Mouse (Mus musculus): Measurements from ENCODE around the gene Trp53bp2. TPM values are rescaled to one million over a fixed set of nuclear protein-coding genes. Genes with fewer than 3 reads are reported as not detected.

Trp53bp2 gene
- polyA plus RNA-seq, 1 experiment: 24.4 TPM

DNA sequence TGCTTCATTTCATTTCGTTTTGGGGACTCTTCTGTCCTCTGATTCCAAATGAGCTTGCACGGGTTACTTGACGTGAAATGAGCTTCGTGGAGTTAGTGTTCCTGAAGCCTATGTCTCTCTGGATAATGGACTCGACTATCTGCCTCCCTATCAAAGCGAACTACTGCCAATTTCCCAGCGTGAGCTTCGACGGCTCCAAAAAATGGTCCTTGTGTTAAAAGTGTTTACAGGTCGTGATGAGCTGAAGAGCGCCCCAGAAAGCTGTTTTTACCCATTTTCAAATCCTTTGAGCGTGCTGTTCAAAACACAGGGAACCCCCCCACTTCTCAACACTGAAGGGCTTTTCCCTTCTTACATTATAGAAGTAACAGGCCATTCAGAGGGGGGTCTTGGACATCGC, 729 bp upstream of the Trp53bp2 start:
- no peak for DNase-seq (ENCODE audit: low read depth)

DNA sequence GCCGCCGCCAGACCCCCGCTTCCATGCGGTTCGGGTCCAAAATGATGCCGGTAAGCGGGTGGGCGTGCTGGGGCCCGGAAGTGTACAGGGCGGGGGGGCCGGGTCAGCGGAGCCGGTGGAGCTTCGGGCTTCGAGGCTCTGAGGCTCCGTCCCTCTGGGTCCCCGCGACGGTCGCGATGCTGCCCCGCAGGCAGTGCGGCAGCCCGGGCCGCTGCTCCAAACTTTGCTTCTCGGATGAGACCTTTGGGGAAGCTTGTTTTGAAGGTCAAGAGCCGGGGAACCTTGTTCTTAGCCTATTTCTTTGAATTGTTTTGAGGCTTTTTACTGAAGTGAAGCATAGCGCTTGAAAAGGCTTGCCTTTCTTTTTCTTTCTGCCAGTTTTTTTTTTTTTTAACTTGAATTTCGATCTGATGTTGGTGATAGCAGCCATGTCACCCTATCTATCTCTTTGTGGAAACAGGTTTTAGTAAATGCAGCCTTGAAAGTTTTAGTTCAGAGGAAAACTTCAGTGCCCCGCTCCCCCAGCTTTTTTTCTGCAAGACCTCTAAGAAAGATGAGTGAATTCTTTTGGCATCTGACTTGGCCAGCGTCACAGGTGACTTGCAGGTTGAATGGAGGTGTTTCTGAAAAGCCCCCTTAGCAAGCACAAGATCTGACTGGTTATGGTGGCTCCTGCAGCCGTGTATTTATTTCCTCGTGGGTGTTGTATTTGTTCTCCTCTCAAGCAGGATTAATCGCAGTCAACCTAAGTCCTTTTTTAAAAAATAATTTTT, 615 bp downstream of the Trp53bp2 start:
- no peak for DNase-seq (ENCODE audit: low read depth)

DNA sequence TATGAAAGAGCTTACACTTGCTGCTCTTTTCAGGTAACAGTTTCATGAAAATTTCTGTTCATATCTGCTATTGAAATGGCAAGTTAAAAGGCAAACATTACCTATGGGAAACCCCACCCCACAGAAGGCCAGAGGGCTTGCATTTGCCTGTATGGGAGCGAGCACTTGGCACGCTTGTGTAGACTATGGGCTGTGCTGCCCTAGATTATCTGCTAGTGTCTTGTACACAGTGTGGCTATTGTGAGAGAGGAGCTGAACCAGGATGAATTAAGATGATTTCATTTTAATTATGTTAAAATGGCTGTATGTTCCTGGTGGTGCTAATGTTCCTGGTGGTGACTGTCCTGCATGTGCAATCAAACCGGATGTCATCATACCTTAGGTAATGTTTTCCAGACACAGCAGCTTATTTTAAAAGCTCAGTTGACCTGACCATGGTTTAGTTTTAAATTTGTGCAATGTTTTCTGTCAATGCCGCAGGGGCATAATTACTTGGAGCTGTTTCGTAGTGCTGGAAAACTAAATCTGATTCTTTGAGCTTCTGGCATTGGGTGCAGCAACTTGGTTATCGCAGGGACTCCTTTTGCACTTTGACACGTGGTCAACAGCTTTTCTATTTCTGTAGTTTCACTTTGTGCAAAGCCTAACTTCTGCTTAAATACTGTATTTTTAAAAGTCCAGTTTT, 3.8 kb downstream of the Trp53bp2 start:
- DNase-seq (ENCODE audit: low read depth): no peak

DNA sequence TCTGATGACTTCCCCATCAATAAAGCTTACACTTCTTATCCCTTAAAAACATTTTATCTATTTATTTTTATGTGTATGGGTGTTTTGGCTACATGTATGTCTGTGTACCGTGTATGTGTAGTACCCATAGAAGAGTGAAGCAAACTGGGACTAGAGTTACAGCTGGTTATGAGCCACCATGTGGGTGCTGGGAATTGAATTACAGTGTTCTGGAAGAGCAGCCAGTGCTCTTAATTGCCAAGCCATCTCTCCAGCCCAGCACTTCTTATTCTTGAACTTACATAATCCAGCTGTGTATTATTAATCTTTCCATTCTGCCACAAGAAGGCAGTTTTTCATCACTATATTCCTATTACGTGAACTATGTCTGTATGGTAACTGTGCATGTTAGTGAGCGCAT, 10.5 kb downstream of the Trp53bp2 start:
- no peak for DNase-seq (ENCODE audit: low read depth)

DNA sequence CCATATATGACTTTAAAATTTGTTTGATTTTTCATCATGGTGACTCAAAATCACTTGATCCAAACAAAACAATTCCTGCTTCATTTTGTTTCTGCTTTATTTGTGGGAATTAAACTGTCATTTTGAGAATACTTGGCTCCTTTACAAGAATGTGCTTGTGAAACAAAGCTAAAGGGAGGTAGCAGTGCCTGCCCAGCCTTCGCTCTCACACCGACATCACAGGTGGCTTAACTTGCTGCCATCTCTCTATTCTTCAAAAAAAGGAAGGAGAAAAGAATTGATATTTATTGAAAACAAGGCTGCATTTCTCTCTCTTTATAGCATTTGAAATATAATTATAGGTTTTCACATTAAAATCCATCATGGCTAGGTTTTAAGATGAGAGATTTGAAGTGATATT, 15.3 kb downstream of the Trp53bp2 start:
- no peak for DNase-seq (ENCODE audit: low read depth)

DNA sequence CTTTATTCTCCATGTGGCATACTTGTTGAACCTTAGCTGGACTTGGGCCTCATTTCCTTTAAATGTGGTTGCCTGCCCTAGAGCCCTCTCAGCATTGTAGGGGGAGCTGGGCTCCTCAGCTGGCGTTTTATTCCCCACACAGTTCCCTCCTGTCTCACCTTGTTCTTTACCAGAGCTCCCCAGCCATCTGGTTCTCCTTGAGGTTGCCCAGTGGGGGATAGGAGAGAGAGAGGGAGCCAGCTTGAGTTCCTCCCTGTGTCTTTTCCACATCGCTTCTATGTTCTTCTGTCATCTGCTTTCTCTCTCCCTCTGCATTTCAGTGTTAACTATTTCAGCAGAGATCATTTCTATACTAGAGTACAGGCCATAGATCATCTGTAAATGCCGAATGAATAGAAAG, 16.2 kb downstream of the Trp53bp2 start:
- DNase-seq (ENCODE audit: low read depth): no peak

DNA sequence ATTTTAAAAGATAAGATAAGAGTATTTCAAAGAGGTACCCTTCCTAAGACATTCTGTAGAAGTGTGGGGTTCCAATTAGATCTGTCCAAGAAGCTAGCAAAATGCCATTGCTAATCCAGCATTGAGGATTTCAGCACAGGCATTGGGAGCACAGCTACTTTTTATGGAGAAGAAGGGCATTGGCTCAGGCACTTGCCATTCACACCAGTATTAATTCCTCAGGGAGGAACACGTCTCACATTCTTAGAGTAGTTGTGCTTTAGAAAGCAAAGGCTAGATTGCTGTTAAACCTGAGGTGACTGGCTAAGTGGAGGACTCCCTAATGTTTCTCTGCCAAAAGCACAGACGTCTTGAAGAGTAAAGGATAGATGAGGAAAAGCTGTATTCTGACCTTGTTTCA, 17.5 kb downstream of the Trp53bp2 start:
- DNase-seq (ENCODE audit: low read depth): no peak

DNA sequence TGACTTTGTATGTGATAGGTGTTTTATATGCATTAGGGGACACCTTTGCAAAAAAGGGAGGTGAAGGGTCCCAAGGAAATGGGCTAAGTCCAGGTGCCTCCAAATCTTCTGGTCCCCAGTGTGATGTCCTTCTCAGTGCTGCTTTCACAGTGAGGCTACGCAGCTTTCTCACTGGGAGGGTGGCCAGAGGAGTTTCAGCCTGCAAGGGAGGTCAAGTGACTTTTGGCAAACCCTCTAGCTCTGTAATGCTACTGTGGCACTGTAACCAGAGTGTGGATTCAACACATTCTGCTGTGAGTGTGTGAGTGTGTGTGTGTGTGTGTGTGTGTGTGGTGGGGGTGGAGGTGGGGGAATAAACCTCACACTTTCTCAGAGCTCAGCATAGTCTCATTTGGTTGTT, 18.5 kb downstream of the Trp53bp2 start:
- DNase-seq (ENCODE audit: low read depth): no peak

DNA sequence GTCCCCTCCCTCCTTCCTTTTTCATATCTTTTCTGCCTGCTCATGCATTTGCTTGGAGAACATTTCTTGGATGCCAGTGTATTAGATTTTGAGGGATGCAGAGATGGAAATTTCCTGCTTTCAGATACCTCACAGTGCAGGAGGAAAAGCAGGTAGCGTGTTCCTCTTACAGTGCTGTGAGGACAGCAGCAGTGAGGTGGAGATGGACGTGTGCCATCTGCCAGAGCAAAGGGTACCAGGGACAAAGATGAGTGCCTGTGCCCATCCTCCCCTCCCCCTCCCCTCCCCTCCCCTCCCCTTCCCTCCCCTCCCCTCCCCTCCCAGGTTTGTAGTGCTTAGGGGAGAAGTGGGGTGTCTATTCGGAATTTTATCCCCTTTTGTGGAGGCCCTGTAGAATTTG, 20.9 kb downstream of the Trp53bp2 start:
- no peak for DNase-seq (ENCODE audit: low read depth)

DNA sequence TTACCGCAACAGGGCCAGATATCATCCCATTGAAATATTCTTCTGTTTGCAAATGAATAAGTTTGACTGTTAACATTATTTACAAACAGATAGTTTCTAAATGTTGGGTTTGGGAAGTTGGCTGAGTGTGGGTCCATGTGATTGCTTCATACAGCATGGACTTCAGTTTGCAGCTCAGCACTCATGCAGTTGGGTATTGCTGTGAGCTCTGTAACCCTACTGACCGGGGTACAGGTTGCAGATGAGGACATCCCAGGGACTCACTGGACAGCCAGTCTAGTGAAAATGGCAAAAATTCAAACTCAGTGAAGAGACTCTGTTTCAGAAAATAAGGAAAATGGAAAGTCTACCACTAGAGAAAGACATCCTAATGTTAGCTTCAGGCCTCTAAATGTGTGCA, 21.7 kb downstream of the Trp53bp2 start:
- DNase-seq (ENCODE audit: low read depth): no peak

DNA sequence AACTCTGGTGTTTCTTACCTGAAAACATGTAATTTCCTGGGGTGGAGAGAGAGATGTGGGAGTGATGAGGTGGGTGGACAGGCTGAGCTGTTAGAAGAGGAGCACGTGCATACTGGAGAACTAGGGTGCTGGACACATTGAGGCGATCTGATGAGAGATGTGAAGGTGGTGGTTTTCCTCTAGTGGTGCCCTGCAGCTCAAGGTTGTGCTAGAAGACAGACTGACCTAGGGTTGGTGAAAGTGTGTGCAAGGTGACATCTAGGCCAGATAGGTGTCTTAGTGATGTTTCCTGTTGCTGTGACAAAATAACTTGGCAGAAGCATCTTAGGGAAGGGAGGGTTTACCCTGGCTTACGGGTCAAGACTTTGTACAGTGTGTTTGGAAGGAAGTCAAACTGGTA, 23.1 kb downstream of the Trp53bp2 start:
- no peak for DNase-seq (ENCODE audit: low read depth)

DNA sequence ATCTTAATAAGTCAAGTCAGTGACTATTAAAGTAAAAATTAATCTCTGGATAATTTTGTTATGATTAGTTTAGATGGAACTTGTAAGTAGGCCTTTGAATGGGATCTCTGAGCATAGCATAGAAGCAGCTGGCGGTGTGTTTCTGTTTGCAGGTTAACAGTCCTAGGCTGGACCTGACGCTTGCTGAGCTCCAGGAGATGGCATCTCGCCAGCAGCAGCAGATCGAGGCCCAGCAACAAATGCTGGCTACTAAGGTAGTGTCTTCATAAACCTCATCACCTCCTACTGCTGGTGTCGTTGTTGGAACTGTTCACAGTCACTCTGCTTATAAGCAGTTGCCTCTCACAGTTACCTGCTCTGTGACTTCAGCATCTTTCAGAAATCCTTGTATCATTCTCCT, 27.8 kb downstream of the Trp53bp2 start:
- no peak for DNase-seq (ENCODE audit: low read depth)

DNA sequence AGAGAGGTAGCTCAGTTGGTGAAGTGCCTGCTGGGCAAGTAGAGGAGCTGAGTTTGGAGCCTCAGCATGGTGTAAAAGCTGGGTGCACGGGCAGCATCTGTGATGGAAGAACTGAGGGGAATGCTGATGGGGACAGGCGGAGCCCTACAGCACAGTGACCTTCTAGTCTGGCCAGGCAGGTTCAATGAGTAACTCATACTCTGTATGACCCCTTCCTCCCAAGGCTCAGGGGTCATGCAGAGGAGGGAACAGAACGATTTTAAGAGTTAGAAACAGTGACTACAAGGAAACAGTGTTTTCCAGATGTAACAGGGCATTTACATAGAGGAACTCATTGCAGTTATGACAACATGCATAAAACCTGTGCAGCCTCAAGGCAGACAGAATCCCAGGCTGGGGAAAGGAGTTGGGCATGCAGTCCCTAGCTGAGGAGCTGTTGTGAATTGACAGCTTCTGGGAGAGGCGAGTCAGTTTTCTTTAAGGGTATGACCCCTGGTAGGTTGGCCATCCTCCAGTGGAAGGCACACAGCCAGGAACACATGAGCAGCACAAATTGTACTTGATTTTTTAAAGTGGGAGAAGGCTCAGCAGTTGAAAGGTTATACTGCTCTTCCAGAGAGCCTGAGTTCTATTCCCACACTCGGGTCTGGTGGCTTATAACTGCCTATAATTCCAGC, 30.7 kb downstream of the Trp53bp2 start:
- DNase-seq (ENCODE audit: low read depth): no peak

DNA sequence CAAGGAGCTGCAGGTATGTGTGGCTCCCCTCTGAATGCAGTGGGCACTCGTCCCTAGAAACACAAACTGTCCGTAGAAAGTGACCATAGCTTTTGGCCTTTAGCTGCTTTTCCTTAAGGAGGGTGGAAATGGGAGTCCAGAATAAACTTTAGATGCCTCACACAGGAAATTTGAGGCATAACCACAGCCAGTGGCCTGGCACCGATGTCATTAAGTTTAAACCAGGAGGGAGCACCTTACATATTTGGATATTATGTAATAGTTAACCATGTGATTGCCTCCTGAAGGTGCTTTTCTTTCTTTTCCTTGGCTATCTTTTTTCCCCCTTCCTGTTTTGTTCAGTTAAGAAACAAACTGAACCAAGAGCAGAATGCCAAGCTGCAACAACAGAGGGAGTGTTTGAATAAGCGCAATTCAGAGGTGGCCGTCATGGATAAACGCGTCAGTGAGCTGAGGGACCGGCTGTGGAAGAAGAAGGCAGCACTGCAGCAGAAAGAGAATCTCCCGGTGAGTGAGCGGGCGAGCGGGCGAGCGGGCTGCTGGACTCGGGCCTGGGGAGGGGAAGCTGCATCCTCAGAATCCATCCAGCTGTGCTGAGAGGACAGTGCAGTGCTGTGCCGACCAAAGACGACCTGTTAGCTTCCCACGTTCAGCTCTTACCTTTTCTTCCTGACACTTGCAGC, 33.0 kb downstream of the Trp53bp2 start:
- DNase-seq (ENCODE audit: low read depth): no peak

DNA sequence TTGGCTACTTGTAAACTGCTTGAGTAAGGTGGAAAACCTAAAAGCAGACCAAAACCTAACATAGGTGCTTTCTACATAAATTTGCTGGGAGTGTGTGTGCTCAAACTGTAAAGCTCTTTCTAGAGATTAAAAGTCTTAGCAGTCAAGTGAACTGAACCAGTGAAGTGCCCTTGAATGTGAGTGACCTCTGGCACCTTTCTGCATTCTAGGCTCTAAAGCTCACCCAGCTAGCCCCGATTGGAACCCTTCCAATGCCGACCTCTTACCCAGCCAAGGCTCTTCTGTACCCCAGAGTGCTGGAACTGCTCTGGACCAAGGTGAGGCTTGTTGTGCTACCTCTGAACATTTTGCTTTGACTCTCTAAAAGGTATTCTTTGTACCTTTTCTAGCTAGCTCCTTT, 35.1 kb downstream of the Trp53bp2 start:
- no peak for DNase-seq (ENCODE audit: low read depth)

DNA sequence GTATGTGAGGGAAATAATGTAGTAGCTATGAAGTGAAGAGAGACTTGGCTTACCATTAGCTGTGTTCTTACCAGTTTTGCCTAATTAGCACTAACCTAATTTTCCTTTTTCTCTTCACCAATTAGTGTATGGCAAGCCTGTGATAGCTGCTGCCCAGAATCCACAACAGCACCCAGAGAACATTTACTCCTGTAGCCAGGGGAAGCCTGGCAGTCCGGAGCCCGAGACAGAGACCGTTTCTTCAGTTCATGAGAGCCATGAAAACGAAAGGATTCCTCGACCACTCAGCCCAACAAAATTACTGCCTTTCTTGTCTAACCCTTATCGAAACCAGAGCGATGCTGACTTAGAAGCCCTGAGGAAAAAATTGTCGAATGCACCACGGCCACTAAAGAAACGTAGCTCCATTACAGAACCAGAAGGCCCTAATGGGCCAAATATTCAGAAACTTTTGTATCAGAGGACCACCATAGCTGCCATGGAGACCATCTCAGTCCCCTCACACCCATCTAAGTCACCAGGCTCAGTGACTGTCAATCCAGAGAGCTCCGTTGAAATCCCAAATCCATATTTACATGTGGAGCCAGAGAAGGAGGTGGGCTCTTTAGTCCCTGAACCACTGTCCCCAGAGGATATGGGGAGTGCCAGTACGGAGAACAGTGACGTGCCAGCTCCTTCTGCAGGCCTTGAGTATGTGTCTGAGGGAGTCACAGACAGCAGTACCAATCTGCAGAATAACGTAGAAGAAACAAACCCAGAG, 39.5 kb downstream of the Trp53bp2 start:
- DNase-seq (ENCODE audit: low read depth): no peak

DNA sequence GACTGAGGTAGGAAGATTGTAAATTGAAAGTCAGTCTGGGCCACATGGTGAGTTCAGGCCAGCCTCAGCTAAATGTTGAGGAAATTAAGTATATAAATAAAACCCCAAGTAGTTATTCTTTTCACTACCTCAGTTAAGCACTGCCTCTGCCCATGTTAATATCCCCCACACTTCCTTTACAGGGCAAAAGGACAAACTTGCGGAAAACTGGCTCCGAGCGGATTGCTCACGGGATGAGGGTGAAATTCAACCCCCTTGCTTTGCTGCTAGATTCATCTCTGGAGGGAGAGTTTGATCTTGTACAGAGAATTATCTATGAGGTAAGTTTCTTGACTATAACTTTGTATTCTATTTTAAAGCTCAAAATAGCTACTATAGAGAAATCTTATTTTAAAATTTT, 43.5 kb downstream of the Trp53bp2 start:
- no peak for DNase-seq (ENCODE audit: low read depth)

DNA sequence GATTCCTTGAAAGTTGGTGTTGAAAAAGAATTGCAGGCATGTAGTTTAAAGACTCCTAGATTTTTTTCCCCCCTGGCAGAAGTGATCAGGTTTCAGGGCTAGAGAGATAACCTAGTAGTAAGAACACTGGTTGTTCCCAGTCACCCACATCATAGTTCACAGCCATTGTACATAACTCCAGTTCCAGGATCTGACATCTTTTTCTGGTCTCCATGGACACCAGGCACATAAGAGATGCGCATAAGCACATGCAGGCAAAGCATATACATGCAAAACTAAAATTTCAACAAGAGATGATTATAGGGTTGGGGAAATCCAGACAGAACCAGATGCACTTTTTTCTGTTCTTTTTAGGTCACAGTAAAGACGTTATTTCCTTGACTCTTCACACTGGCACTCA, 46.1 kb downstream of the Trp53bp2 start:
- no peak for DNase-seq (ENCODE audit: low read depth)

DNA sequence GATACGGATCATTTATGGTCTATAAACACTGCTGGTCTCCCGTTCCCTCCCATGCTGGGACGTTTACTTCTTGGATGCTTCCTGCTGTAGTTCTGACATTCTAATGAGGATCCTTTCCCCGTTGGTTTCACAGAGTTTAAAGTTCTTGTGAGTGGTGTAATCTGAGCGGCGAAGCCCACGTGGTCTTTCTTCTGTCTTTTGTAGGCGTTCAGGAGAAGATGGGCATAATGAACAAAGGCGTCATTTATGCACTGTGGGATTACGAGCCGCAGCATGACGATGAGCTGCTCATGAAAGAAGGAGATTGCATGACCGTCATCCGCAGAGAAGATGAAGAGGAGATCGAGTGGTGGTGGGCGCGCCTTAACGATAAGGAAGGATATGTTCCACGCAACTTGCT, 49.6 kb downstream of the Trp53bp2 start:
- no peak for DNase-seq (ENCODE audit: low read depth)

DNA sequence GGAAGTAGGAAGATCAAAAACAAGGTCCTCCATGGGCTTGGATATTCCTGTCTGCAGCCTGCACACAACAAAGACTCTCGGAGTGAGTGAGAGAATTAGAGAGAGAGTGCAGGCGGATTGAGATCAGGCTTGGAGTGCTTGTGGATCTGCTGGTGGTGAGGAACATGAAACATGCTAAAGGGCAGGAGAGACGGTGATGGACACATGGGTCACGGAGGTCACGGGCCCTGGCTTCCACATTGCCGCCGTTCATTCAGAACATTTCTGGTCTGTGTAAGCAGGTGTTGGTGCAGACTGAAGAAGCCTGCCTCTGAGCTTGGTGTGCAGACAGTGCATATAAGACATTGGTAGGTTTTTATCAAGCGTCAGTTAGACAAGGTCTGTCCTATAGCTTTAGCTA, 50.5 kb downstream of the Trp53bp2 start:
- no peak for DNase-seq (ENCODE audit: low read depth)

DNA sequence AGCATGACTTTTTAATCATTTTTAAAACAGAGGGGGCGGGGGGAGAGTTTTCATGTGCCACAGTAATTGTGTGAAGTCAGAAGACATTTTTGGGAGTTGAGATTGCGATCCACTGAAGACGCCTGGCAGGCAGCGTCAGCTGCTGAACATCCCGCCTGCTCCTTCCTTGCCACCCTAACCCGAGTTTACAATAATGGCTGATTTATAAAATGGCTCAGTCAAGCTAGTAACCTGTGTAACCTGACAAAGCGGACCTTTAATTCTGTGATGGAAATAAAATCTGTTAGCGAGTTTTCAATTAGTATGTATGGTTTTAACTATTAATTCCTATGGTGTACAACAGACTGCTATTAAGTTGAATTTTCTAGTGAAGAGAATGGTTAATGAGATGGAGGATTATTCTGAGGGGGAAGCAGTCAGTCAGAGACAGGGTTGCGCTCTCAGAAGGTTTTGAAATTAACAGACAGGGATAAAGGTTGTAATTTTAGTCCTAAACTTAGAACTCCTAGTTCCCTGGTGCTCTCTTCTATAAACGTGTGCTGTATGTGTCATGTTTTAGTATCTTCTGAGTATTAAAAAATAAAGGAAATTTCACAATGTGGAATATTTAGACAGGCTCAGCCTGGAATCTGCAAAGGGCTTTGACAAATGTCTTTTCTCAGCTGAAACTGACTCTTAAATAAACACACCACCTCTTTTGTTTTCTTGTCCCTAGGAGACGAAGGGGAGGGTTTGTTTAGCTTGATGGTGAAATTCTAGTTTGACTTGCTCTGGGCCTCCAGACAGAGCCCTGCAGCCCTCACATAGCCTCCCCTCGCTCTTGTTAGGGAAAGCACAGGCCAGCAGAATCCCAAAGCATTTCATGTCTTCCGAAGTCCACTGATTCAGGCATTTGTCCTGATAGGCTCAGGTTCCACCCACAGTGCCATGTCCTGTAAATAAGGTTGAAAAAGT, 51.6 kb downstream of the Trp53bp2 start:
- DNase-seq (ENCODE audit: low read depth): no peak
